Mouse (Mus musculus): Measurements from ENCODE around the gene Podxl2. TPM values are rescaled to one million over a fixed set of nuclear protein-coding genes. Genes with fewer than 3 reads are reported as not detected.
A peak's percentile ranks its signal among the peaks of the same experiment; 100 is the strongest.

The Podxl2 gene
- polyA plus RNA-seq, 1 experiment from 2014 or later, result 69.4 TPM

DNA sequence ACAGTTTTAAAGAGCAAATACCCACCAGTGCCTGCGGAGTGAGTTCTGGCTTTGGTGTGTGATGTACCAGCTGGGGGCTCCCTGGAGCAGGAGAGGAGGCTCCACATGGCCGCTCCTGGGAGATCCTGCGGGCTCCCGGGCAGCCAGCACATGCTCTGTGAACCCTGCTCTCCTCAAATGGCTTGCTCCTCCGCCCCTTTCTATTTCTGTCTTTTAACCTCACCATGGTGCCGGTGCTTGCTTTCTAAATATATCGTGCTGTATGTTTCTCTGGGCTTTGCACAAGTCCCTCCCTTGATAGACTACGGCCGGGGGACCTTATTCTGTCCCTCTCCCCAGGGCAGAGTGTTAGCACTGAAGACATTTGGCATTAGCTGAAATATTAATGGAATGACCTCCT lies 17.6 kb downstream of the Podxl2 start:
- Histone ChIP-seq H3K36me3 (peaks cover 49% of the 10 kb centered on the region), H3K27ac (replicated peaks) (no peak overlapping the region), H3K9me3 (replicated peaks) (peaks cover 8% of the 10 kb centered on the region), H3K4me1 (no peaks in the 10 kb centered on the region), H3K27me3 (ENCODE audit: low read depth, poor library complexity, severe bottlenecking) (no peaks in the 10 kb centered on the region), H3K4me3 (no peak overlapping the region)
- WGBS, result 53% methylated on average over 9 of the region's 9 CpGs
- DNase-seq (ENCODE audit: low spot score), result no peak

DNA sequence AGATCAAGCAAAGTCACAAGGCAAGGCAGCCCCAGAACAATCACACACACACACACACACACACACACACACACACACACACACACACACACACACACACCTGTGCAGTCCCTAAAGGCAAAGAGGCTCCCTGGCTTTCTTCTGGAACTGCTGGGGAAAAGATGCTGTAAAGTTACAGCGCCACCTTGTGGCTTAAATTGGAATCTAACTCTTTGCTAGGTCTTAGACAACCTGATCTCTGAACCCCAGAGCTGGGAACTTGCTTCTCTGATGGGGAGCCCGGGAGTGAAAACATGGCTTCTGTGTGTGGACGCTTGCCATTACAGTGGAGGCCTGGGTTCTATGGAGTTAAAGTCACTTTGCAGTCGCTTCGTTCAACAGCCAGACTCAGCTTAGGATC lies 19.2 kb downstream of the Podxl2 start:
- no peaks in the 10 kb centered on the region for H3K27me3 ChIP-seq (ENCODE audit: low read depth, poor library complexity, severe bottlenecking)
- no peaks in the 10 kb centered on the region for H3K4me1 ChIP-seq
- H3K9me3 ChIP-seq (replicated peaks), result no peaks in the 10 kb centered on the region
- no peak overlapping the region for H3K27ac ChIP-seq (replicated peaks)
- 24% methylated on average over 5 of the region's 5 CpGs for WGBS
- no peak overlapping the region for H3K4me3 ChIP-seq
- peaks cover 44% of the 10 kb centered on the region for H3K36me3 ChIP-seq
- peak; percentile 48 for DNase-seq (ENCODE audit: low spot score)

DNA sequence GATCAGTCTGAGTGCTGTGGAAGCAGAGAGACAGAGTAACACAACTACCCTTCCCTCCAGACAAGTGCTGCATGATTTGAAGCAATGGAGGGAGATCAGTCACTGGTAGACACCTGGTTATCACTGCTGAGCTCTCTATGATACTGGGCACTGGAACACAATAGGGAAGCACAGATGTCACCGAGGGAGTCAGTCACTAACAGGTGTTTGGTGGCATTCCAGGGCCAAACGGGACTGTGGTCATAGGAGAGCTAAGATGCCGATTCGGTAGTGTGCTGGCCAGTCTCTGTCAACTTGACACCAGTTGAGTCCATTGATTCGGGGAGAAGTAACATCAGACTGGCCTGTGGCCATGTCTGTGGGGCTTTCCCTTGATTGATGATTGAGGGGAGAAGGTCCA lies 20.3 kb downstream of the Podxl2 start:
- Histone ChIP-seq H3K4me1 (no peaks in the 10 kb centered on the region), H3K9me3 (replicated peaks) (no peaks in the 10 kb centered on the region), H3K4me3 (no peak overlapping the region), H3K27me3 (ENCODE audit: low read depth, poor library complexity, severe bottlenecking) (no peaks in the 10 kb centered on the region), H3K27ac (replicated peaks) (no peak overlapping the region), H3K36me3 (peaks cover 38% of the 10 kb centered on the region)
- no peak for DNase-seq (ENCODE audit: low spot score)
- WGBS, result 85% methylated on average over 5 of the region's 5 CpGs

DNA sequence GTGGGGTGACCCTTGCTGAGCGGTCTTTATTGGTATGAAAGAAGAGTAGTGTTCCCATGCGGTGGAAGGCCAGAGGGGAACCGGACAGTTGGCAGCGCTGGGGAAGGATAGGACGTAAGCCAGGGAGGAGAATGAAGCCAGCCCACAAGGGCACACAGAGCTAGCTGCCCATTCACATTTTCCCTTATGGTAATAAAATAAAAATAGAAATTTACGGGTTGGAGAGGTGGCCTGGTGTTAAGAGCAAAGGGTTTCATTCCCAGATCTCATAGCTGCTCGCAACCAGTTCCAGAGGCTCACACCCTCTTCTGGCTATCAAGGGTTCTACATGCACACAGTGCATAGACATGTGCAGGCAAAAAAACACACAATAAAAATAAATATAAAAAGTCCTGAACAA lies 24.8 kb downstream of the Podxl2 start:
- Histone ChIP-seq H3K36me3 (peaks cover 53% of the 10 kb centered on the region), H3K4me3 (no peak overlapping the region), H3K9me3 (replicated peaks) (no peaks in the 10 kb centered on the region), H3K4me1 (no peaks in the 10 kb centered on the region), H3K27ac (replicated peaks) (no peak overlapping the region), H3K27me3 (ENCODE audit: low read depth, poor library complexity, severe bottlenecking) (no peaks in the 10 kb centered on the region)
- no peak for DNase-seq (ENCODE audit: low spot score)
- WGBS, result 92% methylated on average over 7 of the region's 7 CpGs

DNA sequence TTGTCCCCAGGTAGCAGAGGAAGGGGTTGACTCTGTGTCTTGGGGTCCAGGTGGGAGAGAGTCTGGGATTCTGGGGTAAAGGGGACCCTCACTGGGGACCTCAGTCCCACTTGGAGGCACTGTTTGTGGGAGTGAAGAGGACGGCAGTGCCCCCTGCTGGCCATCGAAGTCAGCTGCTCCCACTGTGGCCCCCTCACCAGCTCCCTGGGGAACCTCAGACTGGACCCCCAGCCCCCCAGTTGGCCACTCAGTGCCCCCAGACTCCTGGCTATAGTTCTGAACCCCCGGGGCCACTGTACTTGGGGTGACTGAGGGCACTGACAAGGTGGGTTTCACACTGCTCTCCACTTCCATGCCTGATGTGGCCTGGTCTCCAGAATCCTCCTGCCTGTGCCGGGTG lies 25.6 kb downstream of the Podxl2 start:
- Histone ChIP-seq H3K4me1 (0 out of 2 replicates have a peak, but pooled peaks cover under 1% of the 10 kb centered on the region), H3K36me3 (peaks cover 52% of the 10 kb centered on the region), H3K9me3 (replicated peaks) (no peaks in the 10 kb centered on the region), H3K4me3 (no peak overlapping the region), H3K27ac (replicated peaks) (no peak overlapping the region), H3K27me3 (ENCODE audit: low read depth, poor library complexity, severe bottlenecking) (no peaks in the 10 kb centered on the region)
- peak; percentile 28 for DNase-seq (ENCODE audit: low spot score)
- 46% methylated on average over 4 of the region's 4 CpGs for WGBS

DNA sequence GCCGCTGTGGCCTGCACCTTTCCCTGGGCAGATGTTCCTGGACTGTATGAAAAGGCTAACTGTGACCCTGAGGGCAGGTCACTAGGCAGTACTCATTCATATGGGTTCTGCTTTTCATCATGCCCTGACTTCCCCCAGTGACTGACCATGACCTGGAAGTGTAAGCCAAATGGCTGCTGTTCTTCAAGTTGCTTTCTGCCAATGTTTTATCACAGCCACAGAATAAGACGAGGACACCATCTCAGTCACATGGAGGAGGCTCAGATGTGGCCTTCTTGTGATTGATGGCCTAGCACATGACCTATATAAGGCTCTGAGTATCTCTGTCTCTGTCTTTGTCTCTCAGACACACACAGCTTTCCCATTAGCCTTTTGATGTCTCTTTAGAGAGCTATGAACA lies 27.3 kb downstream of the Podxl2 start:
- peaks cover 46% of the 10 kb centered on the region for H3K36me3 ChIP-seq
- H3K27me3 ChIP-seq (ENCODE audit: low read depth, poor library complexity, severe bottlenecking), result peaks cover 8% of the 10 kb centered on the region; the same call in 1 of the 2 replicates
- WGBS, result 78% methylated on average over 2 of the region's 2 CpGs
- H3K9me3 ChIP-seq (replicated peaks), result no peaks in the 10 kb centered on the region
- peaks cover 11% of the 10 kb centered on the region for H3K4me1 ChIP-seq
- no peak overlapping the region for H3K27ac ChIP-seq (replicated peaks)
- no peak for DNase-seq (ENCODE audit: low spot score)
- no peak overlapping the region for H3K4me3 ChIP-seq

DNA sequence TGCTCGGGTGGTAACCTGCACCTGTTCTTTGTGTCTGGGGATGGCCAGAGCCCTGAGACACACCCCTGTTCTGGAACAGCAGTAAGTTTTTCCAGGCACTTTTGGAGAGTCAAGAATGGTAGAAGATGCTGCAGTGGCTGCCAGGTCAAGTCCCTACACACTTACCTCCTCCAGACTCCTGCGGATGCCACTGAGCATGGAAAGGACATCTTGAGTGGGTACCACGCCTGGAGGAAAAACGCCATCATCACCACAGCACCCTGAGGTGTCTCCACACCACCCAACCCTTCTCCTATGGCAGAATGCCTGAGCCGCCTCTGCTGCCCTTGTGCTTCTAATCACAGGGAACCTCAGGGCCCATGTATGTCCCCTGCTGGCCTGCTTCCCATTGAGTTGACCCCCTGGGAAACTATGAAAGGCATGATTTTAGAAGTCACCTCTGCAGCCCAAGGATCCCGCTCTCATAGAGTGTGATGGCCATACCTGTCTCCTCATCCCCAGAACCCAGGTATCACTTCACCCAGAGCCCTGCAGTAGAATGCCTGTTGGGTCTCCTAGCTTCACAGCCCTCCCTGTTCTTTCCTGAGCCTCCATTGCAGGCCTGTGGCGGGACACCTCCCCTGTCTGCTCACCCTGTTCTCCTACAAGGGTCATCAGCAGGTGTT lies 29.8 kb downstream of the Podxl2 start:
- H3K9me3 ChIP-seq (replicated peaks), result no peaks in the 10 kb centered on the region
- H3K4me1 ChIP-seq, result peaks cover 28% of the 10 kb centered on the region
- DNase-seq (ENCODE audit: low spot score), result no peak
- no peak overlapping the region for H3K4me3 ChIP-seq
- WGBS, result 86% methylated on average over 7 of the region's 7 CpGs
- peaks cover 34% of the 10 kb centered on the region for H3K36me3 ChIP-seq
- H3K27ac ChIP-seq (replicated peaks), result no peak overlapping the region
- H3K27me3 ChIP-seq (ENCODE audit: low read depth, poor library complexity, severe bottlenecking), result peaks cover 8% of the 10 kb centered on the region; the same call in 1 of the 2 replicates

DNA sequence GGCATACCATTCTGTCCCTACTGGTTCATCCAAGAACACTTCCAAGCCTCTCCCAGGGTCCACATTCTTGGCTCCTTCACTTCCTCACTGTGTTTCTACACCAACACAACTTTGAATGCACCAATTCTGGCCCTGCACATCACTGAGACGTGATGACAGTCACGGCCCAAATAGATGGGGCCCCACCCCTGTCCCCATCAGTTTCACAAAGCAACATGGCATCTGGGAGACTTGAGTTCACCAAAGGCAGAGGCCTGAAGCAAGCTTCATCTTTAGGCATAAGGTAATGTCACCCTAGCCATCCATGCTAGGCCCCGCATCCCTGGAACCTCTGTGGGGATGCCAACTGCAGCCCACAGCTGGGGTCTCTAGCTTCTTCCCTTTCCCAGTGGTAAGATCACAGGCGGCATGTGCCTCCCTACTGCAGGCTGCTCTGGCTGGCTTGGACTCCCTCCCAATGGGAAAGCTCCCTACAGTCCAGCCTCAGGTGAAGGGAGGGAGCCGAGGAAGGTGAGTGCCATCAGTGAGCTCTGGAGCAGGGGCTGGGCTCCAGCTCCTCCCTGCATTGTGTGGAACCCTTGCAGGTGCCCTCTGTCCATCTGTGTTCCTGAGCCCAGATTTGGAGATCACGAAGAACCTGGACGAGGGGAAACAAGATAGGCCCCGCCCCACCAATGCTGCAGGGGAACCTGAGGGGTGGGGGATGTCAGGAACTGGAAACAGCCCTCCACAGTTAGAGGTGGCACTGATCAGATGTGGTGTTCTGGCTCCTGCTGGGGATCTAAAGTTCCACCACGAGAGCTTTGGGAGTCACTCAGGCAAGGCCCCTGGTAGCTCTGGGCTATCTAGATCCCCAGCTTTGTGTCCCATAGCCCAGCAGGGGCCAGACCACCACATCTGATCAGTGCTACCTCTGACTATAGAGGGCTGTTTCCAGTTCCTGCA lies 30.8 kb downstream of the Podxl2 start:
- DNase-seq (ENCODE audit: low spot score), result no peak
- H3K27me3 ChIP-seq (ENCODE audit: low read depth, poor library complexity, severe bottlenecking), result peaks cover 8% of the 10 kb centered on the region; the same call in 1 of the 2 replicates
- WGBS, result 80% methylated on average over 9 of the region's 9 CpGs
- no peaks in the 10 kb centered on the region for H3K9me3 ChIP-seq (replicated peaks)
- 0 out of 2 replicates have a peak overlapping the region, but pooled peaks have one; percentile 79 for H3K4me3 ChIP-seq
- peaks cover 28% of the 10 kb centered on the region for H3K4me1 ChIP-seq
- H3K36me3 ChIP-seq, result peaks cover 32% of the 10 kb centered on the region
- H3K27ac ChIP-seq (replicated peaks), result no peak overlapping the region; the same call in 1 of the 2 replicates

DNA sequence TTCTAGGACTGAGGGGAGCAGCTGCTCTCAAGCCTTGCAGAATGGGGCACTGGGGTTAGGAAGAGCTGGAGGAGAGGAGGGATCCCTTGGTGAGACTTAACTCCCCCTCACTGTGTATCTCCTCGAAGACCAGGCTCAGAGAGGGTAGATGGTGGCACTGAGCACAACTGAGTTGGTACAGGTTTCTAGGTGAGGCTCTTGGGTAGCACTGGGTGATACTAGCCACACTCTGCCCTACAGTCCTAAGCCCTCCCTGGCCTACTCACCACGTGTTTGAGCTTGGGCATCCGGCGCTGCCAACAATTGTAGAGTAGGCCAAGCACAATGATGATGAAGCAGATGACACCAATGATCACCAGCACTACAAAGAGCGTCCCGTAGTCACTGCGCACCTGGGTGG lies 31.6 kb downstream of the Podxl2 start:
- H3K4me3 ChIP-seq, result peak overlapping the region; percentile 79
- no peak for DNase-seq (ENCODE audit: low spot score)
- peaks cover 8% of the 10 kb centered on the region; the same call in 1 of the 2 replicates for H3K27me3 ChIP-seq (ENCODE audit: low read depth, poor library complexity, severe bottlenecking)
- H3K36me3 ChIP-seq, result peaks cover 33% of the 10 kb centered on the region
- no peaks in the 10 kb centered on the region for H3K9me3 ChIP-seq (replicated peaks)
- H3K4me1 ChIP-seq, result peaks cover 28% of the 10 kb centered on the region
- WGBS, result 75% methylated on average over 7 of the region's 7 CpGs
- H3K27ac ChIP-seq (replicated peaks), result peak overlapping the region; percentile 89; the same call in 1 of the 2 replicates

DNA sequence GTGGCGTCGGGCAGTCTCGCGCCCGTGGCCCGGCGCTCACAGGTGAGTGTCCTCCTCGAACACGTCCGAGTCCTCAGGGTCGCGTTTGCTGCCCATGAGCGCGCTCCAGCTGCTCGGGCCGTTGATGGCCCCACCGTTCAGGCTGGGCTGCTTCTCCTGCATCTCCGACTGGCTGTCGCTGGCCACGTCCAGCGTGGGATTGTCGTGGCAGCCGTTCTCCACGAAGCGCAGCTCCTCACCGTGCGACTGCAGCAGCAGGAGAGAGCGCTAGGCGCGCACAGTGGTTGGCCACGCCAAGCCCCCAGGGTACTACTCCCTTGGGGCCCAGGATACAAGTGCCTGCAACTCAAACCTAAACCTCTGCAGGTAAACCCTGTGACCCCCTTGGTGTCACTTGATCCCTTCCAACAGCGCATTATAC lies 32.1 kb downstream of the Podxl2 start:
- peaks cover 34% of the 10 kb centered on the region for H3K36me3 ChIP-seq
- WGBS, result 1% methylated on average over 32 of the region's 32 CpGs
- H3K9me3 ChIP-seq (replicated peaks), result no peaks in the 10 kb centered on the region
- peak overlapping the region; percentile 79 for H3K4me3 ChIP-seq
- DNase-seq (ENCODE audit: low spot score), result no peak
- H3K4me1 ChIP-seq, result peaks cover 28% of the 10 kb centered on the region
- H3K27me3 ChIP-seq (ENCODE audit: low read depth, poor library complexity, severe bottlenecking), result peaks cover 8% of the 10 kb centered on the region; the same call in 1 of the 2 replicates
- peak overlapping the region; percentile 89 for H3K27ac ChIP-seq (replicated peaks)

DNA sequence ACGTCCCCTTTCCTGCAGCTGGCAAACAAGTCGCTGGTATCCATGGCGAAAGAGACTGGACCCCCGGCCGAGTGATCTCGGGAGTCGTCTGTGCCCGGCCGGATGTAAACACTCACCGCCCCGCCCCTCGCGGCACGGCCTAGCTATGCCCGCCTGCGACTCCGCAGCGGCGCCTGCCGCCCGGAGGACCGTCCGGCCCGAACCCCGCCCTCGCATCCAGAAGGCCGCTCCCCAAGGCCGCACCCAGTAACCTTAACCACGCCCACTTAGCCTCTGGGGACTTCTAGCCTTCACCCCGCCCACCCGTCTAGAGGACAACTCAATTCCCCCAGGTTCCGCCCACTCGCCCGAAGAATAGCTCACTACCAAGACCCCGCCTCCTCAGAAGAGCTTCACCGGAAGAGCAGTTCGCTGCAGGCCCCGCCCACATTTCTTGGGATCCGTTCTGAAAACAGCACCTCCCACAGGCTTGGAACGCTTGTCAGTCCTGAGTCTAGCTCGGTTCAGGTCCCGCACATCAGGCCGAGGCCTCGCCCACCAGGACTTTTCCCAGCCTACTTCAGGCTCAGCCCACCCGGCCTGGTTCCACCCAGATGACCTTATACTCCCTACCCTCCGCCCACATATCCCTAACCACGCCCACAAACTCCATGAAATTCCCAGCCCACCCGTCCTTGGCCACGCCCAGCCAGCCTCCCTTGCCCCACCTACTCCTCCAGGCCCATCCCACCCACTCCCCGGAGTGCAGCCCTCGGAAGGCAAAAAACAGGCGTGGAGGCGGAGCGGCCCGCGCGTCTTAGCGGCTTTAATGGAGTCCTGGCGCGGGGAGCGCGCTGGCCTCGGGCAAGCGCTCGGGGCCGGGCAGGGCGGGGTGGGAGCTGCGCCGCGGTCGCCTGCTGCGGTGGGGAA lies 32.8 kb downstream of the Podxl2 start, which contains the start of gene Abtb1:
Gene Abtb1 (minus strand): TSS at position 204 of the 909 bp plus-strand sequence.
- H3K36me3 ChIP-seq, result peaks cover 33% of the 10 kb centered on the region
- WGBS, result under 1% methylated on average over 72 of the region's 72 CpGs
- peak; percentile 99 for DNase-seq (ENCODE audit: low spot score)
- peak within 1 kb of the TSS; percentile 79 for H3K4me3 ChIP-seq
- peak within 1 kb of the TSS; percentile 89 for H3K27ac ChIP-seq (replicated peaks)
- H3K4me1 ChIP-seq, result peaks cover 28% of the 10 kb centered on the region
- no peaks in the 10 kb centered on the region for H3K9me3 ChIP-seq (replicated peaks)
- peaks cover 8% of the 10 kb centered on the region; the same call in 1 of the 2 replicates for H3K27me3 ChIP-seq (ENCODE audit: low read depth, poor library complexity, severe bottlenecking)

DNA sequence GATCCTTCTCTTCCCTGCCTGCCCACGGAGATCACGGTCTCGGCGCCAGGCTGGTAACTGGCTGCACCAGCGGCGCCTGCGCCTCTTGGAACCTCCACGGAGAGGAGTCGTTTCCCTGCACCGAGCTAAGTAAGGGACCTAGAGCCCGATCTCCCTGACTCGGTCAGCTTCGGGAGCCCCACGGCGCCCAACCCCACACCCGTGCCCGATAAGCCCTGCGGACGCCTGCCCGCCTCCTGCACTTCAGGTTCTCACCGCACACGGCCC lies 33.4 kb downstream of the Podxl2 start:
- peaks cover 28% of the 10 kb centered on the region for H3K4me1 ChIP-seq
- H3K9me3 ChIP-seq (replicated peaks), result no peaks in the 10 kb centered on the region
- H3K4me3 ChIP-seq, result peak overlapping the region; percentile 79
- no peak for DNase-seq (ENCODE audit: low spot score)
- 1% methylated on average over 22 of the region's 22 CpGs for WGBS
- H3K27me3 ChIP-seq (ENCODE audit: low read depth, poor library complexity, severe bottlenecking), result peaks cover 8% of the 10 kb centered on the region; the same call in 1 of the 2 replicates
- peak overlapping the region; percentile 89 for H3K27ac ChIP-seq (replicated peaks)
- H3K36me3 ChIP-seq, result peaks cover 35% of the 10 kb centered on the region
